Mouse (Mus musculus): ENCODE data around the gene Xirp1.
"Not testable (repeated sequence)": the region's sequence is repeated elsewhere in the genome, so short reads cannot be mapped to it uniquely, and the experiment has no call there.

Xirp1 gene

DNA sequence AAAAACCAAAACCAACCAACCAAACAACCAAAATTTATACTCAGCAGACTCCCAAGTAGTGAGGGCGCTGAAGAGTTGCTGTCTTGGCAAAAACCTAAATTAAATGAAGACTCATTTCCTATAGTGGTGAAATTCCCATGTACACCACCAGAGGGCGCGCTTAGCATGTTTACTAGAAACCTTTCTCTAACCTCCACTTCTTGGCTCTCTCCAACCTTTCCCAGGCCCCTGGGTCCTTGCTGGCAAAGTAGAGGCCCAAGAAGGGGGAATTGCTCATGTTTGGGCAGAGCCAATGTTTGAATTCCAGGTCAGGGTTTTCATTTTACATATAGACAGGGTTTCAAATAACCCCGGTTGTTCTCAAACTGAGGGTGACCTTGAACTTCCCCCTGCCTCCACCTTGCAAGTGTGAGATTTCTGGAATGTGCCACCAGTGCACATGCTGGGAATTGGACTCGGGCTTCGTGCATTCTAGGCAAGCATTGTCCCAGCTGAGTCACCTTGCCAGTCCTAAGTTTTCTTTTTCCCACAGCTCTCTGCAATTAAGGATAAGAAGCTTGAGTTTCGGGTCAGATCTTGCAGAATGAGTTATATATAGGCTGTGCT is 3.0 kb downstream of the Xirp1 start:
- DNase-seq (ENCODE audit: low read depth), result peak; percentile 89

DNA sequence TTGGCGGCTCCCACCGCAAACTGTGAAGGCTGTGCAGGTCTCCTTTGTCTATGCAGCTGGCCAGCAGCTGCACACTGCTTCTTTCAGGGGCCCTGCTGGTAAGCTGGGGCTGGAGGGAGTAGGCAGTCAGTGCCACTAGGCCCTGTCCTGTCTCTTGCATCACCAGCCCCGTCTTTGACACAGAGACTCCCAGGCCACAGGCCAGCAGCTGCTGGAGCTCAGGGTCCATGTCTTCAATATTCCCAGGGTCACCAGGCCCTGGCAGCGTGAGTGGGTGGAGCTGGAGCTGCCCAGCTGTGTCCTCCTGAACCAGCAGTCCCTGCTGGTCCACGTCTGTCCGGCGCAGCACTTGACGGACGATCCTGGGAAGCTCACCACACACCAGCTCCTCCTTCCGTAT is 6.4 kb downstream of the Xirp1 start:
- DNase-seq (ENCODE audit: low read depth), result no peak

DNA sequence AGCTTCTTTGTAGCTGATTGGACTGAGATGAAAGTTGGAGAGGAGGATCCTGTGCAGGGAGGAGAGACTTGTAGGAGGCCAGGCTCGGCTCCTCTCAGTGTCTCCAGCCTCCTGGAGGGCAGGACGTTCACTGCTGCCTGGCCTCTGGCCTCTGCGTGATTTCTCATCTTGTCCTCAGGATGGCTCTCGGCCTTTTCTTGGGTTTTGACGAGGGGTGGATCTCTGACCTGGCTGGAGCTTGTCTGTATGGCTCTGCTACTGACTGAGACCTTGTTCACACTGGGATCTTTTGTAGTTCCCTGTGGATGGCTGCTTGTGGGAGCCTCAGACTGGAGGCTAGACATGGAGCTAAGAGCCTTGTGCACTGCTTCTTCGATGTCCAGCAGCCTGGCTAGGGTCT is 8.6 kb downstream of the Xirp1 start:
- DNase-seq (ENCODE audit: low read depth), result no peak

DNA sequence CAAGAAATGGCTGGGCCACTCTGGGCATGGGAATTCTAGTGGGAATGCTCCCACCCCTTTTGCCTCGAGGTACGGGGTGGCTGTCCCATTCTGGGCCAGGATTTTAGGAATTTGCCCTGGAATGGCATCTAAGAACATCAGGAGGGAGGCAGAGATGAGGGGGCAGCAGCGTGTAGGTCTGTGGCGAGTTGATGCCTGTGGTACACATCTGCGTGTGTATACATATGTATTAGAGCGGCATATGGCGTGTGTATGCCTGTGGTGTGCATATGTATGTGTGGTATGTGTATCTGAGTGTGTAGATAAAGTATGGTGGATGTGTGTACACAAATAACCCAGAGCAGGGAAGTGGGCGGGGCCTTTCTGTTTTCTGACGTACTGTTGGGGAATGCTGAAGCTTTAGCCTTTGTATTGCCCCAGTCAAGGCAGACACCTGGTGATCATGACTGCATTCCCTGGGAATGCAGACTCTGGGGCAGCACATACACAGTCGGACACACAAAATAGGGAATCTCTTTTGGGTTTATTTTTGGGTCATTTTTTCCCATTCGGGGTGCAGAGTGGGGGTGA is 10.1 kb downstream of the Xirp1 start:
- peak; percentile 51 for DNase-seq (ENCODE audit: low read depth)

DNA sequence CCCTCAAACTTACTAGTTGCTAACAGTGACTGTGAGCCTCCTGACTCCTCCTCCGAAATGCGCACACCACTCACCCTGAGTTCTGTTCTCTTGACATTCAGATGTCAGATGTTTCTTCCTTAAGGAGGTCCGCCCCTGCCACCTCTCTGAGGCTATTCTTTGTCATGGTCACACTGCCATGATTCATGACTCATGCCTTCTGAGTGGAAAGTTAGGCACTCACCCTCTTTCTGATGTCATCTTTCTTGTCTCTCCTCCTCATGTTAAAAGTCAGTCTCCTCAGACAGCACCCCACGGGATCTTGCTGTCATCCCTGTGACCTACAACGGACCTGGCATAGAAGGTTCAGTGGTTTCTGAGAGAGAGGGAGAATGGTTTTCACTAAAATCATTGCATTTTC is 10.6 kb downstream of the Xirp1 start:
- peak; percentile 24 for DNase-seq (ENCODE audit: low read depth)

DNA sequence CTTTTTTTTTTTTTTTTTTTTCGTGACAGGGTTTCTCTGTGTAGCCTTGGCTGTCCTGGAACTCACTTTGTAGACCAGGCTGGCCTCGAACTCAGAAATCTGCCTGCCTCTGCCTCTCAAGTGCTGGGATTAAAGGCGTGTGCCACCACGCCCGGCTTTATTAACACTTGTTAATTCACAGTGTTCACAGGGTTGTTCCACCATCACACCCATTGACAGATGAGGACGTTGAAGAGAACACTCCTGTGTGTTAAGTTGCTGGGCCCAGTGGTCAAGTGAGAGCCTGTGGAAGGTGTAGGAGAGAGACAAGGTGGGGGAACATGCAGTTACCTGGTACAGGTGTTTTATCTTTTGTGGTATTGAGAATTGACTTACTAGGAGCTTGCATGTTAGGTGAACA is 11.2 kb downstream of the Xirp1 start:
- DNase-seq (ENCODE audit: low read depth), result not testable (repeated sequence)

DNA sequence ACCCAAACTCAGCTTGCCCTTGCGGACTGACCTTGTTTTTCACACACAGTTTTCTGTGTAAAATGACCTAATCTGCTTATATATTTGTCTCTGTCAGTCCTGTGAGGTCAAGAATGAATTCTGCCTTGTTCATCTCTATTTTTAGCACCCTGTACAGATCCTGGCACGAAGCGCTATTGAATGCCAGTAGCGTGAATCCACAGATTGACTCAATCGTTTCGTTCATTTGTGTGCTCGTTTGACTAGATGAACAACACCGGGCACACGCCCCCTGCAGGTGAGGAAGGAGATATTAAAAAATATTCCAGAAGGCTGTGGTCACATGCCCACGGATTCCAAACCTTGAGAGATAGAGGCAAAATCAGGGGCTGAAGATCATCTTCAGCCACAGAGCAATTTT is 11.9 kb downstream of the Xirp1 start:
- peak; percentile 96 for DNase-seq (ENCODE audit: low read depth)

DNA sequence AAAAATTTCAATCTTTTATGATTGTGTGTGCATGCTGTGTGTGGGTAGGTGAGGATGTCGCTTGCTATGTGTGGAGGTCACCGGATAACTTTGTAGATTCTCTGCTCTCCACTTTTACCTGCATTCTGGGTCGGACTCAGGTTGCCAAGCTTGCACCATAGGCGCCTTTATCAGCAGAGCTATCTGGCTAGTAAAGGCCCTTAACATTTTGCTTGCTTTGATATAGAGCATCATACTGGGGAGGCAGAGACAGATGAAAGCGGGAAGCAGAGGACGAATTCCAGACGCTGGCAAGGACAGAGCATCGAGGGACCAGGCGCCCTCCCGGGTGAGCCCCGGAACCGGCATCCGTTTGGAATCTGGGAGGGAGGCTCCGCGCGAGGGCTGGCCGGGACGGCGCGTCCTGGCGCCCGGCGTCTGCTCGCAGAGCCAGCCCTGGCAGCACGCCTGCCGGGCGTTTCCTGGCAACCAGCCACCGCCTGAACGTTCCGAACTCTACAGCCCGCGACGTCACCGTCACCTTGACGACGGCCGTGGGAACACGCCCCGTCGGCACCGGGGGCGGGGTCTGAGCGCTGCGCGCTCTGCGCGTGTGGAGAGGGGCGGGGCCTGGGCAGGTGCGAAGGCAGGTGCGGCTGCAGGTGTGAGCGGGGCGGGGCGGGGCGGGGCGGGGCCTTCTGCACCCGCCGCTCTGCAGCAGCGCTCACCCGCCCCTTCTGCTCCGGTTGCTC is 12.5 kb downstream of the Xirp1 start:
- DNase-seq (ENCODE audit: low read depth), result peak; percentile 97

DNA sequence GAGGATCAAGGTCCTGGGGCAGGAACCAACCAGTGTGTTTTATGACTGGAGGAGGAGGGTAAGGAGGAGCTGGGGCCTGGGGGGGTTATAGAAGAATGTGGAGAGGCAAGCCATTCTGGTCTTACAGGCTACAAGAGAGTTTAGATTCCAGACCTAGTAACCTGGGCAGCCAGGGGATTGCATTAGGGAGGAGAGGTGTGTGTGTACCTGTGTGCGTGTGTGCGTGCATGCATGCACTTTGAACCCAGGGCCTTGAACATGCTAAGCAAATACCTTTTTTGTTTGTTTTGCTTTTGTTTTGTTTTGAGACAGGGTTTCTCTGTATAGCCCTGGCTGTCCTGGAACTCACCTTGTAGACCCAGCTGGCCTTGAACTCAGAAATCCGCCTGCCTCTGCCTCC is 13.5 kb downstream of the Xirp1 start:
- DNase-seq (ENCODE audit: low read depth), result no peak

DNA sequence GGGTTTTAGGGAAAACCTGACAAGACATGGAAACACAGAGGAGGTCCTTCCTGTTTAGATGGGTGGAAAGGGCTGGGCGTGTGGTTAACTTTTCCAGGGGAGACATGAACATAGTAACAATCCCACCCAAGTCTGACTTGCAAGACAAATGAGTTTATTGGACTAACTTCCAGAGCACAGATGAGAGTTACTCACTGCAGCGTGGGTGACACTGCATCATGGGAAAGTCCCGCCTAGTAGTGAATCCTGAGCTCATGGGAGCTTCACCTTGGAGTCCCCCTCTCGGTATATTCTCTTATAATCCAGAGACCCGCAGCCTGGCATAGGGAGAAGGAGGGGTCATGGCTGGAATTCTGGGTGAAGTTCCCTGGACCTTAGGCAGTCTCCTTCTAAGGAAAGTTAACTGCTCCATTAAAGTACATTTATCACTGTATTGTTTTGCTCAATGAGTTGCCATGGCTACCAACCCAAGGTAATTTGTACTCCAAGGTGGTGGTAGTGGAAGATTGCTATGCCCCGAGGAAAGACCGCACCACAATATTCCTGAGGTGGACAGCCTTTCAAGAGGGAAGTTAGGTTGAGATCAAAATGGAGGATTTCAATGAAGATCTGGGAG is 14.1 kb downstream of the Xirp1 start:
- no peak for DNase-seq (ENCODE audit: low read depth)

DNA sequence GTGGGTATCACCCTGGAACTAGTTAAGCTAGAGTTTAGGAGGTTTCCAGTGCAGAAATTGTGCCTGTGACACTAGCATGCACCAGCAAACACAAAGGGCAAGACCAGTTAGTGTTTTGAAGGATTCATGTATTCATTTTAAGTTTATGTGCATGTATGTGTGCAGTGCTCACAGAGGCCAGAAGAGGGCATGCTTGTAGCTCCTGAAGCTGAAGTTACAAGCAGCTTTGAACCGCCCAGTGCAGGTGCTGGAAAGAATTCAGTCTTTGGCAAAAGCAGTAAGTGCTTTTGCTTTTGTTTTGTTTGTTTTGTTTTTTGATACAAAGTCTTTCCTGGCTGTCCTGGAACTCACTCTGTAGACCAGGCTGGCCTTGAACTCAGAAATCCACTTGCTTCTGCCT is 15.6 kb downstream of the Xirp1 start:
- no peak for DNase-seq (ENCODE audit: low read depth)

DNA sequence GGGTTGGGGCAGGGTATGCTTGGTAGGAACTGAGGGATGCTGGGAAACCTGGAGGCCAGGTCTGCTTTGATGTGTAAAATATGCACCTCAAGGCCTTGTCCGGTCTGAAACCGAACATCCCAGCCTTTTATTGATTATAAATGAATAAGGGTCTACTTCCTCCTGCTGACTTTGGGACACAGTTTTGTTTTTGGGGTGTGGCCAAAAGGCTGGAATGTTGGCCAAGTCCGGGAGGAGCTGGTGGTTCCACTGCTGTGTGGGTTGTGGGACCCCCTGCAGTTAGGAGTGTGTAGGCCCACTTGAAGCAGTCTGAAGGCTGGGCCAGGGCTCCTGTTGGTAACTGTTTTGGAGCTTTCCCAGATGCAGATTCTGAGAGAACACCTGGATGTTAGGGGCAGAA is 17.5 kb downstream of the Xirp1 start:
- no peak for DNase-seq (ENCODE audit: low read depth)

DNA sequence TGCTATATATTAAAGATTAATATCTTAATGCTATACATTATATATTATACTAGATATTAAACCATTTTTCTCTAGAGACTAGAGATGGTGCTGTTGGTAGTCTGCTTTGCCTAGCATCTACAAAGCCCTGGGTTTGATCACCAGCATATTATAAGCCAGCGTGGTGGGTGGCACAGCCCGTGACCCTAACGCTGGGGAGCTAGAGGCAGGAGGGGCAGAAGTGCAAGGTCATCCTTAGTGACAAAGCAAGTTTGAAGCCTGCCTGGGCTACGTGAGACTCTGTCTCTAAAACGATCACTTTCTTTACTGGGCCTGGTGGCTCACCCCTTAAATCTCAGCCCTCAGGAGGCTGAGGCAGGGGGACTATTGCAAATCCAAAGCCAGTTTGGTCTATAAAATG is 20.5 kb downstream of the Xirp1 start:
- no peak for DNase-seq (ENCODE audit: low read depth)

DNA sequence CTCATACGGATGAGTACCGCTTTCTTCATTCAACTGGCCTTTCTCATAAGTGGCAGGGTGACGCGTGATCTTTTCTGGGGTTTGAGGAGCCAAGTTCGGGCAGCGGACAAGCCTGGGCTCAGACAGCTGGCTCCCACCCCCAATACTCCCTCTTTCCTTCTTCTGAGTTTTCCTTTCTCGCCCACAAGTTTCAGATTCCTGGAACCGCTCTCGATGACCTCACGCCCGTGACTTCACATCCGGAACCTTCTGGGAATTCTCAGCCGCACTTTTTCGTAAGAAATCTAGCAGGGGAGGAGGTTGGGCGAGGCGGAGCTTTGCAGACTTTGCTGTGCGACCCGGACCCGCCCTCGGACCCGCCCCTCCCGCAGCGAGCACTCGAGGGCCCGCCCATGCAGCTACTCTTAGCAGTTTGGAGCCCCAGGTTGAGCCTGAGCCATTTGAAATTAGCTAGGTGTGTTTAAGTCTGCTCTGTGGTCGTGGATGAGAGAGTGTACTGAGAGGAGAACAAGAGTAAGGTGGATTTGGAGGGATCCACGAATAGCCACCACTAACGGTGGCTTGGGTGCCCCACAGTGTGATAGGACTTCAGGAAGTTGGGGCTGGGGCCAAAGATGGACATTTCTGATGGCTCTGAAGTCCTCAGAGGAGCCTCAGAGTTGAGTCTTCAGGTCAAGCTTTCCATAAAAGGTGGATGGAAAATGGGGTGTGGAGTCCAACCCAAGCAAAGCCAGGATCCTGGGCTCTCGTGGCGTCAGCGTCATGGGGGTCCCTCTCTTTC is 21.3 kb downstream of the Xirp1 start:
- peak; percentile 92 for DNase-seq (ENCODE audit: low read depth)

DNA sequence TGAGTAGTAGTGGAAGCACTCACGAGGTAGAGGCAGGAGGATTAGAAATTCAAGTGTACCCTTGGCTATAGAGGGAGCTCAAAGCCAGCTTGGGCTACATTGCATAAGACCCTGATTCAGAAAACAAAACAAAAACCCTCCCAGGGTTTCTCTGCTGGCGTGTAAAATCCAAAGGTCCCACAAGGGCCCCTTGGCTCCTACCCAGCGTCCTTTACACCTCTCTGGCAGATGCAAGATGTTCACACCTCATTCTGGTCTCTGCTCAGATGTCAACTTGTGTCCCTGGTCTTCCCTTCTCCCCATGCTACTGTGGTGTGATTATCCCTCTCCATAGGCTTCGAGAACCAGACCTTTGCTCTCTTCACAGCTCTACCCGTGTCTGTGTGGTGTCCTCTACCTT is 22.6 kb downstream of the Xirp1 start:
- no peak for DNase-seq (ENCODE audit: low read depth)

DNA sequence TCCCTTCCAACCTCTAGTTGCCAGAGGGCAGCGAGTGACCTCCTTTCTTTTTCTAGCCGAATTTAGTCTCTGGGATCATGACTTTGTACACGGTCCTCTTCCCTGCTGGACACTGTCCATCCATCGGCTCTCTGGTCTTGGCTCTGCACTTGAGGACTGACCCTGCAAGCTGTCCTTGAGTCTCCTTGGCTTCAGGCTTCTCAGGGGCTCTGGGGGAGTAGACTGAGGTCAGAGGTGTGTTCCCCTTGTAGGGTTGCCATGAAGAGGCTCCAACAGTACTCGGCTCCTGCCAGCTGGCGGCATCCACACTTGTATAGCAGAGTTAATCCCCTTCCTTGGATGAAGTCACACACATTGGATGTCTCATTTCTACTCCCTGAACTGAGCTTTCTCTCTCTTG is 23.8 kb downstream of the Xirp1 start:
- DNase-seq (ENCODE audit: low read depth), result no peak

DNA sequence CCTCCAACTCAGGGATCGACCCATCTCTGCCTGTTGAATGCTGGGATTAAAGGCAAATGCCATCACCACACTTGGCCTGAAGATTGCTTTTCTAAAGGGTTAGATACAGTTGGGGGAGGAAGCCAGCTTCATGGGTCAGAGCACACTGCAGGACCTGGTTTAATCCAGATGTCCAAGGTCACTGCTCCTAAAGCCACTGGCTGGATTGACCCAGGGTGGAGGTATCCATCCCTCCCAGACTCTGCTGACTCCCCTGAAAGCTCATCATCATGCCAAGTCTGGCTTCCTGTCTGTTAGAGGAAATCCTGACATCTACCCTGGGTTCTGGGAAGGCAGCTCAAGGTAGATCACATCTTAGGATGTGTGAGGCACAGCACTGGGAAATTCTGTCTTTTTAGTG is 24.6 kb downstream of the Xirp1 start:
- no peak for DNase-seq (ENCODE audit: low read depth)

DNA sequence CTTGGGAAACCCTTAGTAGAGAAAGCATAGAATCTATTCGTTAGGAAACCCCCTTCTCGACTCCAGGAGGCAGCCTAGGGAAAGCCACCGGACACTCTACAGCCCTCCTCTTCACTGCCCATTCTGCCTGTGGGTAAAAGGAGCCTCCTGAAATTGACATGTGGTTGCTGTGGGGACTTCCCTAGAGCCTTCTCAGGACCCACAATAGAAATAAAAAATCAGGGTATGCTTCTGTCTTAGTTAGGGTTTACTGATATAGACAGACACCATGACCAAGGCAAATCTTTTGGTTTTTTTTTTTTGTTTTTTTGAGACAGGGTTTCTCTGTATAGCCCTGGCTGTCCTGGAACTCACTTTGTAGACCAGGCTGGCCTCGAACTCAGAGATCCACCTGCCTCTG is 27.3 kb downstream of the Xirp1 start:
- DNase-seq (ENCODE audit: low read depth), result no peak

DNA sequence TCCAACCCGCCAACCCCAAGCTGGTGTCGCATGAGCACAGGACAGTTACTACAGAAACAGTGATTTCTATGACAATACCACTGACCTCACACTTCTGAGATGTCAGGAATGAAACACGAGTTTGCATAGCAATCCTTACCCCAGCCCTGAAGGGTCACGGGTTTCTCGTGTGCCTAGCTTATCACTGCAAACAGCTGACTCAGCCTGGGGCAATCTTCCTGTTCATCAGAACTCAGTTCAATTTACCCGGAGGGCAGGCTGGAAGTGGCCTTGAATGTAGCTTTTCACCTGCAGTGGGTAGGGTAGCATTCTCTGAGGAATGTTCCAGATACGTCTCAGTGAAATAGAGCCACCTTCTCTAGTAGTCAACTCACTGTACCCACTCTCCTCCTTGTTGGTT is 29.2 kb downstream of the Xirp1 start:
- DNase-seq (ENCODE audit: low read depth), result no peak

DNA sequence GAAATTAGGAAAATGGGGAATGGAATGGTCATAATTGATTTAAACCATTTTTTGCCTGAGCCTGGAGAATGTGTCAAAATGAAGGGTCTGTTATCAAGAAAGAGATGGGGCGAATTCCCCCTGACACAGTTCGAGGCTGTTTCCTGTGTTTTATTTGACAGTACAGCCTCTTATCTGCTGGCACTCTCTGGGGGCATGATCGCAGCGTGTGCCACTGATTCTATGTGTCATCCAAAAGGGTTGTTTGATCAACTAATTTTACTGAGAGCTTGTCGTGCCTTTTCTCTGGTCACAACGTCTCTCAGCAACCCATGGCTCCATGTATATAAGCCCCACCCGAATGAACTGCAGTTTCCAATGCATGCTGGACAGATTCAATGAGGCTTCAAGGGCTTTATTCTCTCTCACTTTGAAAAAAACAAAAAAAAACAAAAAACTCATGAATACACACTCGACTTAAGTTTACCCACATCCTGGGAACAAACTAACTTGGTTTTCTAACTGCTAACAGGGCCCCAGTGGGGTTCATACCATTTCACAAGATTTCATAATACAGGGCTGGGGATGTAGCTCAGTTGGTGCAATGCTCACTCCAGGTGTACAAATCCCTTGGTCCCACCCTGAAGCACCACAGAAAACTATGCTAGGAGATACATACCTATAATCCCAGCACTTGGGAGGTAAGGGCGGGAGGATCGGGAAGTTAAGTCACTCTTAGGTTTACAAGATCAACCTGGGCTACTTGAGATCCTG is 30.1 kb downstream of the Xirp1 start:
- no peak for DNase-seq (ENCODE audit: low read depth)

DNA sequence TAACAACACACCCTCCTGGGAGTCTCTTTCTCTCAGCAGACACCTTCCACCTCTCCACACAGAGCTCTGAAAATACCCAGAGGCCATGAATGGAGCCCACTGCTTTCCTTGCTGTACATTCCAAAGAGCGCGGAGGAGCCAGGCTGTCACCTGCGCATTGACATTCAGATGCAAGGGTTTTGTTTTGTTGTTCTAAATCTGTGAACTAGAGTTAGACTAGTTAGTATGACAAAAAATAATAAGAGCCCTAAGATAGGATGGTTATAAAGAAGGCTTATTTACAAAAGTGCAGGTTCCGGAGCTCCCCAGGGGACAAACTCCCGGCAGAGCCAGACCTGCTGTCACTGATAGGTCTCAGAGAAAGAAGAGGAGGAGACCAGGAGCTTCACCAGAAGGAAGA is 32.1 kb downstream of the Xirp1 start:
- DNase-seq (ENCODE audit: low read depth), result no peak

DNA sequence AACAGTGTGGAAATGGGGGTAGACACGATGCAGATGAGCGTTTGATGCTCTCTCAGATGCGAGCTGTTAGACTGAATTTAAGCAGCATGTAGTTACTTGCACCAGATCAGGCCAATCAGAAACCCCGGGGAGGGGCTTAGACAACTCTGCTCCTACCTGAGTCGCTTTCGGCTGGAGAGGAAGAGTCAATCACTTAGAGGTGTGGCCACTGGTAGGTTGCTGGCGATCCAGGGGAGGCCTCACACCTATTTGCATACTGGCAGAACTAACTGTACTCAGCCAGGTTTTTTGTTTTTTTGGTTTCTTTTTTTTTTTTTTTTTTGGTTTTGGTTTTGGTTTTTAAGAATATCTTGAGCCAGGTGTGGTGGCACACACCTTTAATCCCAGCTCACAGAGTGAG is 35.1 kb downstream of the Xirp1 start:
- DNase-seq (ENCODE audit: low read depth), result no peak

Measured in NIH3T3 (cell line).